9 mouse cellular contexts compared by ENCODE assay signal in the genomic region with DNA sequence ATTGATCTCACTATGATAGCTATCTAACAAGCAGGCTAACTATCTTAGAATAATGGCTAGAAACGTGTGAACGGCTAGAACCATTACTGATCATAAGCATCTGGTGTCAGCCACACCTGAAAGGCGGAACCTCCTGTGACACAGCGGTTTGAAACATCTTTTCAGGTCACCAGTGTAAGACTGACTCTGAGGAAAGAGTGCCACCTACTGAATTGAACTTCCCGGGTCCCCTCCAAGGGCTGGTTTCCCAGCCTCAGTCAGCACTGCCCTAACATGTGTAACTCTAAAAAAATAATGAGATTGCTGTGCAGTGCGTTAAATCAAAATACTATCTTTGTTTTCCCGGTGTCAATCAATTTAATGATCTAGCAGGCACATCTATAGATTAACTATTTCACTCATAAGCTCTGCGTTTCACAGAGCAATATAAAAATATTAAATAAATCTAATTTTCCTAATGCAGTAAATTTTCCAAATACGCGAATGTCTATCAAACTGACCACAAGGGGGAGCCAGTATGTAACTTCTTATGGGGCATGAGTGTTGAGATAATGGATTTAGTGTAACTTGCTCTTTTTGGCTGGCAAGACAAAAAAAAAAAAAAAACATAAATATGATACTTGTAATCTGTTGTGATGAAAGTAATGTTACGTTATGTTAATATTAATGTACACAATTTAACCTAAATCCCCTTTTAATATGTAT. TPM values are rescaled to one million over a fixed set of nuclear protein-coding genes. Genes with fewer than 3 reads are reported as not detected.
DNase-seq lines count a peak whose midpoint lies in the region; ATAC-seq and TF ChIP-seq lines count a peak whose summit lies in the region.
"Had no signal": no experiment of that assay in that cellular context is flagged by ENCODE, and none has a peak within 500 bp of the region (broad histone marks: within the 10 kb centered on the region; RNA-seq: fewer than 3 reads in every experiment).

No protein-coding gene starts in this region.

- DNase-seq in kidney, adult 2 months = peak; percentile 47
- DNase-seq in kidney, adult 18-20 months = no peak
- DNase-seq in 416B (ENCODE audit: low read depth) (peak; percentile 56), MEL (ENCODE audit: low read depth, low spot score) (peak; percentile 73)

- peak; percentile 67; the same call in 1 of the 2 replicates for ATAC-seq in forebrain, embryonic 13.5 days
- ATAC-seq in megakaryocyte progenitor cell, adult 5-6 weeks (replicated peaks; ENCODE audit: poor library complexity) = 0 out of 2 replicates have a peak, but pooled peaks have one; percentile 29
- no peak for ATAC-seq in inflammation-experienced regulatory T-cells, adult 6 months
- no peak for ATAC-seq in granulocyte monocyte progenitor cell, adult 5-6 weeks (replicated peaks; ENCODE audit: poor library complexity, severe bottlenecking)

- H3K4me2 ChIP-seq in forebrain, embryonic 13.5 days = no peak overlapping the region
- H3K4me2 ChIP-seq: heart, embryonic 15.5 days had no signal

- H3K4me1 ChIP-seq in kidney, adult 2 months (ENCODE audit: control insufficient read depth, insufficient read depth, low read length) = no peaks in the 10 kb centered on the region
- H3K4me1 ChIP-seq in MEL (ENCODE audit: control insufficient read depth in 1 of 2, insufficient read depth in 2 of 2, low read length in 2 of 2) = peaks cover 0 to 2% of the 10 kb centered on the region in 2 experiments; a peak in 1 of 4 replicates
- H3K4me1 ChIP-seq in forebrain, embryonic 13.5 days = no peaks in the 10 kb centered on the region
- H3K4me1 ChIP-seq: heart, embryonic 15.5 days had no signal

- no peaks in the 10 kb centered on the region for H3K36me3 ChIP-seq in kidney, adult 2 months (ENCODE audit: control insufficient read depth, insufficient read depth, low read length)
- no peaks in the 10 kb centered on the region for H3K36me3 ChIP-seq in MEL (ENCODE audit: control insufficient read depth in 1 of 2, insufficient read depth in 2 of 2, low read length in 2 of 2)
- no peaks in the 10 kb centered on the region for H3K36me3 ChIP-seq in forebrain, embryonic 13.5 days (ENCODE audit: poor library complexity, severe bottlenecking)
- H3K36me3 ChIP-seq: heart, embryonic 15.5 days had no signal

- no peaks in the 10 kb centered on the region for H3K27me3 ChIP-seq in kidney, adult 2 months (replicated peaks; ENCODE audit: control insufficient read depth, insufficient read depth, low read length)
- no peaks in the 10 kb centered on the region for H3K27me3 ChIP-seq in MEL (ENCODE audit: control insufficient read depth in 1 of 2, insufficient read depth in 2 of 2, low read length in 2 of 2)
- no peaks in the 10 kb centered on the region for H3K27me3 ChIP-seq in forebrain, embryonic 13.5 days
- H3K27me3 ChIP-seq: heart, embryonic 15.5 days had no signal

- TF ChIP-seq POLR2A in kidney, adult 2 months (IDR thresholded peaks at IDR 0.05; ENCODE audit: low read depth, low read length) = no peak
- no peak for TF ChIP-seq POLR2A in MEL (IDR thresholded peaks at IDR 0.05; ENCODE audit: control insufficient read depth in 1 of 2, insufficient read depth in 1 of 2, low read depth in 1 of 2, low read length in 2 of 2, poor library complexity in 1 of 2)

- H3K4me3 ChIP-seq in kidney, adult 2 months (ENCODE audit: insufficient read depth, low read depth, low read length) = no peak overlapping the region
- H3K4me3 ChIP-seq in MEL (ENCODE audit: control insufficient read depth in 1 of 2, insufficient read depth in 1 of 2, low read depth in 2 of 2, low read length in 2 of 2) = no peak overlapping the region
- no peak overlapping the region for H3K4me3 ChIP-seq in forebrain, embryonic 13.5 days
- H3K4me3 ChIP-seq: heart, embryonic 15.5 days had no signal

- peak; percentile 82 for TF ChIP-seq RAD21 in MEL (IDR thresholded peaks at IDR 0.05; ENCODE audit: low read depth, low read length)

- H3K27ac ChIP-seq in kidney, adult 2 months (ENCODE audit: insufficient read depth, low read depth, low read length) = no peak overlapping the region
- H3K27ac ChIP-seq in MEL (ENCODE audit: control insufficient read depth, low read depth, low read length) = no peak overlapping the region
- H3K27ac ChIP-seq in forebrain, embryonic 13.5 days = no peak overlapping the region
- H3K27ac ChIP-seq: heart, embryonic 15.5 days had no signal

- TF ChIP-seq EP300 in MEL (IDR thresholded peaks at IDR 0.05; ENCODE audit: low read depth in 1 of 2, low read length in 2 of 2) = no peak

- no peaks in the 10 kb centered on the region for H3K9me3 ChIP-seq in MEL (replicated peaks; ENCODE audit: insufficient read depth, low read length)
- no peaks in the 10 kb centered on the region for H3K9me3 ChIP-seq in forebrain, embryonic 13.5 days (replicated peaks)
- H3K9me3 ChIP-seq: heart, embryonic 15.5 days had no signal

- no peak for TF ChIP-seq CTCF in kidney, adult 2 months (conservative IDR thresholded peaks at IDR 0.05; ENCODE audit: insufficient read depth, insufficient read length, low read depth, low read length)
- TF ChIP-seq CTCF in MEL (IDR thresholded peaks at IDR 0.05 in 2 of 3, conservative IDR thresholded peaks at IDR 0.05 in 1 of 3; ENCODE audit: control insufficient read depth in 1 of 3, insufficient read depth in 1 of 3, low read depth in 2 of 3, low read length in 3 of 3, poor library complexity in 1 of 3, severe bottlenecking in 1 of 3) = peak in 2 of 3 experiments; percentile 26 to 68; a peak in 3 of 6 replicates

- H3K9ac ChIP-seq in MEL (ENCODE audit: control insufficient read depth, low read depth, low read length, poor library complexity, severe bottlenecking) = no peak overlapping the region
- H3K9ac ChIP-seq in forebrain, embryonic 13.5 days = no peak overlapping the region
- H3K9ac ChIP-seq: heart, embryonic 15.5 days had no signal

- WGBS in kidney, adult 2 months = 28% methylated on average over 11 of the region's 11 CpGs
- WGBS in forebrain, embryonic 13.5 days = 24% methylated on average over 11 of the region's 11 CpGs

- H3K79me2 ChIP-seq in MEL (ENCODE audit: control insufficient read depth, insufficient read depth, low read length, poor library complexity) = no peaks in the 10 kb centered on the region

TF ChIP-seq in MEL, 35 proteins besides CTCF, POLR2A, EP300 and RAD21:
- TF ChIP-seq ZNF384 (IDR thresholded peaks at IDR 0.05; ENCODE audit: low read depth, low read length) (peak; percentile 61), USF1 (IDR thresholded peaks at IDR 0.05; ENCODE audit: low read depth, low read length) (no peak), E2F4 (IDR thresholded peaks at IDR 0.05; ENCODE audit: borderline replicate concordance, low read depth, low read length) (no peak), ZC3H11A (IDR thresholded peaks at IDR 0.05; ENCODE audit: low read depth, low read length) (peak; percentile 76), SMC3 (IDR thresholded peaks at IDR 0.05; ENCODE audit: low read depth, low read length) (peak; percentile 87), HCFC1 (IDR thresholded peaks at IDR 0.05; ENCODE audit: low read depth, low read length) (no peak), UBTF (IDR thresholded peaks at IDR 0.05; ENCODE audit: borderline replicate concordance, insufficient read depth, low read depth, low read length) (no peak), GATA1 (IDR thresholded peaks at IDR 0.05; ENCODE audit: low read depth, low read length) (no peak)

RNA-seq across cellular contexts. Expression of a gene that starts 5.1 kb away (rescaled TPM):
- 5.0 and 5.2 TPM in 2 replicates for polyA plus RNA-seq in kidney, adult 2 months (2012; rRNA removed)
- total RNA-seq in MEL (2012; rRNA removed) = under 0.01 TPM in 1 of 2 replicates, not detected in the other
- polyA plus RNA-seq in MEL (2012; ENCODE audit: insufficient read depth in 1 of 2, insufficient read length in 2 of 2, low read depth in 1 of 2, low replicate concordance in 2 of 2, missing spikeins in 1 of 2) = not detected
- 8.9 and 11.0 TPM in 2 replicates for polyA plus RNA-seq in forebrain, embryonic 13.5 days (2015; fragmentation: Nextera tagmentation; extraction: Ambion mirVana)
- 0.02 TPM in 1 of 2 replicates, not detected in the other for total RNA-seq in megakaryocyte progenitor cell, adult 5-6 weeks (2015)
- total RNA-seq in megakaryocyte progenitor cell, adult 5-6 weeks (2017) = 0.04 TPM in 1 of 2 replicates, not detected in the other
- polyA plus RNA-seq in inflammation-experienced regulatory T-cells, adult 6 months (2017; shearing (Covaris generic)) = not detected
- total RNA-seq in granulocyte monocyte progenitor cell, adult 5-6 weeks (2014; fragmentation: Nextera tagmentation) = not detected in 2 replicates
- under 0.01 and 0.10 TPM in 2 replicates for total RNA-seq in granulocyte monocyte progenitor cell, adult 5-6 weeks (2017)

Comparison
In these comparisons a context has a peak if more than half of its experiments do, and no peak if none do; other contexts are left out.
1. ATAC-seq: peak in forebrain, embryonic 13.5 days (single experiment) and megakaryocyte progenitor cell, adult 5-6 weeks (single experiment); none in inflammation-experienced regulatory T-cells, adult 6 months (single experiment) and granulocyte monocyte progenitor cell, adult 5-6 weeks (single experiment).